12 mouse cellular contexts compared by ENCODE assay signal in genomic region chr19:58759423-58759822, GRCm38 (mm10). TPM values are rescaled to one million over a fixed set of nuclear protein-coding genes. Genes with fewer than 3 reads are reported as not detected.
DNase-seq lines count a peak whose midpoint lies in the region; ATAC-seq and TF ChIP-seq lines count a peak whose summit lies in the region.
"Had no signal": no experiment of that assay in that cellular context is flagged by ENCODE, and none has a peak within 500 bp of the region (broad histone marks: within the 10 kb centered on the region; RNA-seq: fewer than 3 reads in every experiment).

Gene Pnliprp2, plus strand, starts transcription at chr19:58759719.

- ATAC-seq in CD4-positive, CD25-positive, alpha-beta regulatory T cell, adult 4 months = no peak

- DNase-seq in gastrocnemius, adult 2 months = peak; percentile 21
- DNase-seq in gastrocnemius, postnatal 10 days = no peak
- DNase-seq in R1 (ENCODE audit: low read depth, low spot score) = peak; percentile 75
- peak; percentile 79 for DNase-seq in kidney, postnatal 10 days
- DNase-seq in lung, postnatal 25 days (ENCODE audit: low spot score) = peak; percentile 7
- no peak for DNase-seq in heart, adult 9 months (ENCODE audit: low spot score in 2 of 2)
- no peak for DNase-seq in spleen, postnatal 10 days (ENCODE audit: low spot score in 2 of 2)
- DNase-seq: gastrocnemius, postnatal 14 days had no signal

- no peak within 1 kb of the TSS for H3K4me3 ChIP-seq in gastrocnemius, adult 2 months
- H3K4me3 ChIP-seq: embryonic facial prominence, embryonic 13.5 days; hindbrain, embryonic 10.5 days had no signal

- intact Hi-C loops in gastrocnemius, adult 2 months (cut with DNase I) = no loop called here

- no peak for TF ChIP-seq CTCF in gastrocnemius, adult 2 months (IDR thresholded peaks at IDR 0.05)

- no peak within 1 kb of the TSS for H3K27ac ChIP-seq in gastrocnemius, adult 2 months
- H3K27ac ChIP-seq: embryonic facial prominence, embryonic 13.5 days; hindbrain, embryonic 10.5 days had no signal

RNA-seq across cellular contexts. Expression of gene Pnliprp2, which starts in this region (rescaled TPM):
- not detected for total RNA-seq in gastrocnemius, adult 2 months (2021)
- total RNA-seq in gastrocnemius, postnatal 10 days (2021) = not detected
- not detected for polyA plus RNA-seq in CD4-positive, CD25-positive, alpha-beta regulatory T cell, adult 4 months (2017; shearing (Covaris generic))
- total RNA-seq: gastrocnemius, postnatal 14 days; left cerebral cortex, postnatal 14 days had no signal
- polyA plus RNA-seq: embryonic facial prominence, embryonic 13.5 days; hindbrain, embryonic 10.5 days had no signal

Comparison
In these comparisons a context has a peak if more than half of its experiments do, and no peak if none do; other contexts are left out.
1. Peak in DNase-seq in gastrocnemius, adult 2 months; RNA of the gene not detected or under 1 TPM.
2. DNase-seq: peak in R1 (single experiment), kidney, postnatal 10 days (single experiment) and lung, postnatal 25 days (single experiment); none in gastrocnemius, postnatal 10 days (single experiment), heart, adult 9 months (0 of 2) and spleen, postnatal 10 days (0 of 2).